Mouse (Mus musculus) induced T-regulatory cell, adult 2 months (primary cell): Measurements from ENCODE around the gene Miox.

Source experiments
- DNase-seq: peaks from one replicate; pipeline ENCODE4 v3.0.0-alpha.2; 2012; ENCODE audit warnings: low read depth

The Miox gene

DNA sequence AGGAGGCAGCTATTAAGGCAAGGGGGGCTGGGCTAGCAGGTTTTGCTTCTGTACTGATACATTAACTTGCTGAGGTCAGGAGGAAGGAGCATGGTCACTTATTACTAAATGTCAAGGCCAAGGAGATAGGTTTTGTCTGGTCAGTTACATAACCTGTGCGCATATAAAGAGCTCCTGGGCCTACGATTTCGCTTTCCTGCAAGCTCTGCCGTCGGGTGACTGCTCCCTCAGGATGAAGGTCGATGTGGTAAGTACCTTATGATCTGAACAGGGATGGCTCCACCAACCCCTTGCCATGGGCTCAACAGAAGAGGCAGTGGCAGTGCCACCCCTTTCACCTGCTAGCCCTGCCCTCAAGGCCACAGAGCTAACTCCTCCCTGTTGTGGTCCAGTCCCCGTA lies at the start of gene Miox:
TSS of gene Miox (plus strand) at position 128 of the 400 bp plus-strand sequence.
- DNase-seq, result no peak

DNA sequence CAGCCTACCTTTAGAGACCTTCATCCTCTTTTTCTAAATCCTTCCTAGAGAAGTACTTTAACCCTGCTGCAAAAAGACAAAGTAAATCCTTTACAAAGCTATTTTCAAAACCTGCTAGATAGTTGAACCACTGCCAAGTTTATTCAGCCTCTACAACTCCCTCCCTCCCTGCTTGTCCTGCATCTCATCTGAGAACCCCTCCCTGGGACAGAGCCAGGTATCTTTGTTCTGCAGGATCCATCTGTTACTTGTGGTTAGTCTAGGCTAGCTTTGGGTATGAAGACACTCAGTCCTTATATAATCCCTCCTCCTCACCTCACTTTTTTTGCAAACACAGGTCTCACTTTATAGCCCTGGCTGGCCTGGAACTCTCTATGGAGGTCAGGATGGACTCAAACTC lies 49.2 kb upstream of the Miox start:
- DNase-seq, result no peak

DNA sequence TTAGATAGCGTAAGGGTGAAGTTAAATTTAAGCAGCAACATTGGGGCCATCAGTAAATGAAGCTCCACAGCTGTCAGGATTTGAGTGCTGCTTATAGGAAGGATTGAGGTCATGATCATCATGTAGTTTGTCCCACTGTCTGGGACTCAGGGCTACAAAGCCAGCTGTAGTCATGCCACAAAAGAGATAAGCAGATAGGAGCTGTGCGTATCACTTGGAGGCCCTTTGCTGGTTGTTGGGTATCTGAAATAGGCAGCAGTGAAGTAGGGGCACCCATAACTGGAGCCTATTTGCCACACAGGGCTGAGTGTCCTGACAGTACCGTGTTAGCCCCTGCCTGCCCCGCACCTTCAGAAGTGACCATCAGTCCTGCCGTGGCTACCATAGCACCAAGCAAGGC lies 48.7 kb upstream of the Miox start:
- no peak for DNase-seq

DNA sequence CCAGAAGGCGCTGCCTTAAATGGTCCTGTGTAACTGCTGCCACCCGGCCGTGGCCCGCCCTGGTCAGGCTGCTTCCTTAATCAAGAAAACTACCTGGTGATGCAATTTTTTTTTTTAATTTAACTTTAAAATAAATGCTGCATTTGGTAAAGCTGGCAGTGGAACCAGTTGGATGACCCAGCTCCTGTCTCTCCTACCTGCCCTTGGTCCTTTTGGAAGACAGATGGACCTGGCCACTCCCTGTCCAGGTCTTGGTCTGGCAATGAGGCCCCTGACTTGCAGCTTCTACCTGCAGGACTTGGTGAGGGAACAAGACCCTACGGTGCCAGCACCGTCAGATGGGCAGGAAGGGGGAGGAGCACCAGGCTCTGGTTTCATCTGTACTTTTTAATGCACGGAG lies 48.1 kb upstream of the Miox start:
- DNase-seq, result no peak

DNA sequence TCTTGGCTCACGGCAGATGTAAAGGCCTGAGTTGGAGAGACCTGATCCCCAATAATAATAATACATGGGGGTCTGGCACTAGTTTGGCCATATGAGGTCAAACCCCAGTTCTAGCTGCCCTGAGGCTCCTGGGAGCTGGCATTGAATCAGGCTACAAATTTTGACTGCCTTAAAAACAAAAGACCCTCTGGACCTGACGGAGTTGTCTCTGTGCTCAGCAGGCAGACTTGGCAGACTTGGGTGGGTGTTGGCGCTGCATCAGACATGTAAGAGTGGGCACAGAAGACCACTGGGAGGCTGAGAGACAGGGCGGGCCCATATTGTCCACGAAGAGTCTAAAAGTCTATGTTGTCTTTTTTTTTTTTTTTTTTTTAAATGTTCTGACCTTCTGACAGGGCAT lies 47.6 kb upstream of the Miox start:
- DNase-seq, result no peak

DNA sequence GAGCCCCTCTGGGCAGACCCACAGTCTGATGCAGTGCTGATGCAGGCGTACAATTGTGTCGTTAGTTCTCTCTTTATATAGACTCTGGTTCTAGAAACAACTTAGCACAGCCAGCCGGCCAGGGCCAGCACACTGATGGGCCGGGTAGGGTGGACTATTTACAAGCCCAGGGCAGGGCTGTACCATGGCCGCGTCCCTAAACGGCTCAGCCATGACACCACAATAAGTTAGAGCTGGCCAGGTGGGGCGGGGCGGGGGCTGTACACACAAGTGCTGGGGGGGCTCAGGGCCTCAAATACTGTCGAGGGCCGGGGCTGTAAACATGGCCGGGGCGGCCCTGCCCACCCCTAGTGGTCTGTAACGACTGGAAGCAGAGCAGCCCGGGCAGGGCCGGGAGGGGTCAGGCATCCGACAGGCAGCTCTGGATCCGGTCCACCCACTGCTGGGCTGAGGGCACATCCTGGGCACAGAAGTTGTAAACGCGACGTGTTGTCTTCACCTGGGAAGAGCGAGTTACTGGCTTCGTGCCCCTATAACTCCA lies 45.9 kb upstream of the Miox start:
- no peak for DNase-seq

DNA sequence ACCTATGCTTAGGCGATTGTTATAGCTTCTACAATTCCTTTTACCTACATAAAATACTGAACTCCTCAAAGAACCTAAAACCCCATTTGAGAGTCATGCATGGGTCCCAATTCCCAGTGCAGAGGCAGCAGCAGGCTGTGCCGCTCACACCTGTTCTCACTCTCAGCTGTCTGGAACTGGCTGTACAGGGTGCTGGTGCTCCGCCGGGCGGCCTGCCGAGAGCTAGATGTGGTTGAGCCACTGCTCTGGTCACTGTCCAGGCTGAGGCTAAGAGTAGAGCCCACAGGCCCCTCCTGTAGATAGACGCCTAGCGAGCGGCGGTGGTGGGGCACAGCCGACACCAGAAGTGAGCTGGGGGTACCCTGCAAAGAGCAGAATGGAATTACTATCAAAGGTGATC lies 44.7 kb upstream of the Miox start:
- DNase-seq, result no peak

DNA sequence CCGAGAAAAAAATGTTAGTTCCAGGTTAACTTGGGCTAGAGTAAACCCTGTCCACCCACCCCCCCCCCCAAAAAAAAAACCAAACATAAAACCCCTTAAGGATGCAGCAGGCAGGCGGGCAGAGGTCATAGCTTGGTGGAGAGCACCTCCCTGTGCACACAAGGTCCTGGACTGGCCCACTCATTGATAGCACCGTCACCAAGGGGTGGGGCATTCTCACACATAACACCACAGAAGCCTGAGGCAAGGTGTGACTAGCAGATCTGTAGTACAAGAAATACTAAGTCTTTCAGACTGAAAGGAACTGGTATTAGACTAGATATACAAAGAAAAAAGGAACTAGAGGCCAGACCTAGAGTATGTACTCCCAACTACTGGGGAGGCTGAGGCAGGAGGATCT lies 42.7 kb upstream of the Miox start:
- no peak for DNase-seq

DNA sequence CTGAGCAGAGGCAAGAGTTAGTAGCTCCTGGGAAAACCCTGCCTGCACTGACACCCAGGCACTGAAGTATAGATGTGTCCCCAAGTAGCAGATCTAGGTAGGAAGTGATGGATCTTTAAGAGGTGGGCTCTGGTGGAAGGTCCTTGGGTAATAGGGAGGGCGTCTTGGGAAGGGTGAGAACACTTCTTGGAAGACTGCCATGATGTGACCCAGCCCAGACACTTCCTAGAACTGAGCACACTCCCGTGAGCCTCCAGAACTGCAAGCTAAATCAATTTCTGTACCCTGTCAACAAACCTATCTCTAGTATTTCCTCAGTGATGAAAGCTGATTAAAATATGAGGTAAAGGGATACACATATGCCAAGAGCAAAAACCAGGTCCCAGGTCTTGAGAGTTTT lies 41.4 kb upstream of the Miox start:
- no peak for DNase-seq

DNA sequence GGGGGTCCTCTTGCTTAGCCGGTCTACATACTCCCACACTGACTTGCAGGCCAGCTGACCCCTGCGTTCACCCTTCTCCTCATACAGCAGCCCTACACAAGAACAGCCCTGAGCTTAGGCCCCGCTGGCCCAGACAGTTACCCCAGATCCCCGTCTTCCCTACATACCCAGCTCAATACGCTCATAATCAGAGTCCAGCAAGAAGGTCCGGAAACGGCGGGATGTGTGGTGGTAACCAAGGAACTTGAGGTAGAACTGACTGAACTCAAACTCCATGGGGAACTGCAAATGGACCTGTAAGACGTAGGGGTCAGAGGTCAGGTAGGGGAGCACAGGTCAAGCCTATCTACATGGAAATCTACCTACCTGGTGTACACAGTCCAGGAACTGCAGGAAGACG lies 40.4 kb upstream of the Miox start:
- DNase-seq, result no peak

DNA sequence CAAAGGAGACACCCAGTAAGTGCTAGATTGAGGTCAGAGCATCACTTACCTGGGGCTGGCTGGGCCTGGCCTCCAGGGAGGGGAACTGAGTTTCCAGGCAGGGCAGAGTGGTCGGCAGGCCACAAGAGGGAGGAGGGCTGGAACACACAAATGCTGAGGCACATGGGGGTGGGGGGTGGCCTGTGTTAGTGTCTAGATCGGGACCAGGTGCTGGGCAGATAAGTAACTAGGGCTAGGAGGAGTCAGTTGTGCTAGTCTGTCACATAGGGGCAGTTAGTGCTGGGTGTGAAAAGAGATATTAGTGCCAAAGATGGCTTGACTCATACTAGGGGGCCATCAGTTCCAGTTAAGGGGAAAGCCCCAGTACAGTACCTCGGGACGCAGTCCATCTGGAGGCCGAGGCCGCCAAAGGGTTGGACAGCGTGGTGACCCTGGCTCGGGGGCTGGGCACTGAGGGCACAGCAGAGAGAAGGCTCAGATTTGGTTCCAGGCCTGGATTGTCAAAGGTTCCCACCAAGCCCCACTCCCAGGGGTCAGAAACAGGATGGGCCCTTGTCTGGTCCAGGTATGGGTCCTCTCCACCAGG lies 38.5 kb upstream of the Miox start:
- DNase-seq, result no peak

DNA sequence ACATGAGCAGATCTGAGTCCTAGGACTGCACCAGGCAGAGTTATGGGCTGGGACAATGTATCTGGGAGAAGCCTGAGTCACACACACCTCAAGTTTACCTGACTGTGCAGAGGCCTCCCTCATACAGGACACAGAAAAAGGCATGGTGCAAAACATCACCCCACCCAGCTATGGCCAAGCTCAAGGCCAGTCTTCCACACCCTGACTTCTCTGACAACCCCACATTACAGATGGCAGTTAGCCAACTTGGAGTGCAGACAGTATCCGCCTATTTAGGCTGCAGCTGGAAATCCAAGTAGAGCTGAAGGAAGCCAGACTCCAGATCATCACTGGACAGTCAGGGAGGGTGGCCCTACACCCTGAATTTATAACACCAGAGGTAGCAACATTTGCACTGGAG lies 37.7 kb upstream of the Miox start:
- DNase-seq, result no peak

DNA sequence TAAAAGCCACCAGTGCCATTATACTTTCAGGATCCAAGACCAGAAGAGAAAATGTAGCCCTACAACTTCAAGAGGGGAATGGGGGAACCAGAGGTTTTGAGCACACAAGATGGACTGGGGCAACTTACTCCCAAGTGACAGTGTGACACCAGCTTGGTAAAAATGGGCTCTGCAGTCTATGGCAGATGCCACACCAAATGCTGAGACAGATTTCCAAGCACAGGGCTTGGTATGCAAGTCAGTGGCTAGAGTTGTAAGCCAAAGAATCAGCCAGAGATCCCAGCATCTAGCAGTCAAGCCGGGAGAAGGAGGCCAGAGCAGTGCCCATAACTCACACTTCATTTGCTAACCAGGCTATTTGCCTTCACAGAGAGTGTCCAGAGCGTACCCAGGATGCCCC lies 36.5 kb upstream of the Miox start:
- no peak for DNase-seq

DNA sequence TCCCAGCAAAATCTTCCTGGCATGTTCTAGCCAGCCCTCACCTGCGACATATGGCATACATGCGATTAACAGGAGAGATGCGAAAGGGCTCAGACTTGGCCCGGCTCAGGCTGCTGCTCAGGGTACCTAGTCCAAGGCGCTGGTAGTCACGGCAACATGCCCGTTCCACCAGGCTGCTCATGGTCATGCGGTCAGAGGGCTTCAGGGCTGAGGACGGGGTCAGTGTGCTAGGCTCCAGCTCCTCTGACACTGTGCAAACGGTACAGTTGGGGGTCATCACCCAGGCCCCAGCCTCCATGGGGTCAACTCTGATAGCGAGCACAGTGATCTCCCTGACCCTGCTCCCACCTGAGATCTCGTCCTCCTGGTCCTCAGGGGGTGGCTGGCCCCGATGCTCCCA lies 34.0 kb upstream of the Miox start:
- DNase-seq, result no peak

DNA sequence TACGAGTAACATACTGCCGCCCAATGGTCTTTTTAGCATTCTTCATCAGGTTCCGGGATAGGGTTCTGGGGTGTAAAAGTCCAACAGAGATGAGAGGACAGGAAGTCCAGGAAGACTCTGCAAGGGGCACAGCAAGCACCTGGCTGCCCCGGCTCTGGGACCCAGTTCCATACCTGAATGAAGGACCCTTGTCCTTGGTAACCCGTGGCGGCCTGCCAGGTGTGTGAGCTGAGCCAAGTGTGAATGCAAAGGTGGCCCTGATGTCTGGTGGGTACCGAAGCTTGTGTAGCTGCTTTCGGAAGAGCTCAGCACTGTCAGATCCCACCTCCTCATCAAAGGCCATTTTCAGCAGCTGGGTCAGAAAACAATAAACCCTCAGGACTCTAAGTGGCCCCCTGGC lies 33.6 kb upstream of the Miox start:
- DNase-seq, result no peak

DNA sequence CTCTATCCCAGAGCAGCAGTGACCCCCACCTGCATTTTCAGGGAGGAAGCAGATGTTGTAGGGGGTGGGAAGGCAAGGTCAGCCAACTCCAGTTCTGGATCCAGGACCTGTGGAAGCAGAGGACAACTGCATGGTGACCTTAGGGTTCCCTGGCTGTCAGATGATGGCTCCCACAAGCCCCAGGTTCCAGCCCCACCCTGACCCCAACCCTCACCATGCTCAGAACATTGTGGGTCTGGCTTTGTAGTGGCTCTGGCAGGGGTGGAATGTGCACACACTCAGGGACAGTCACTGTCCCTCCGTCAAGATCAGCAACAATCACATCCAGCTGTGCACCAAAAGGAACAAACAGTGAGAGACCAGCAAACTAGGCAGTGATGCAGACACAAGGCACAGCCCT lies 28.2 kb upstream of the Miox start:
- no peak for DNase-seq

DNA sequence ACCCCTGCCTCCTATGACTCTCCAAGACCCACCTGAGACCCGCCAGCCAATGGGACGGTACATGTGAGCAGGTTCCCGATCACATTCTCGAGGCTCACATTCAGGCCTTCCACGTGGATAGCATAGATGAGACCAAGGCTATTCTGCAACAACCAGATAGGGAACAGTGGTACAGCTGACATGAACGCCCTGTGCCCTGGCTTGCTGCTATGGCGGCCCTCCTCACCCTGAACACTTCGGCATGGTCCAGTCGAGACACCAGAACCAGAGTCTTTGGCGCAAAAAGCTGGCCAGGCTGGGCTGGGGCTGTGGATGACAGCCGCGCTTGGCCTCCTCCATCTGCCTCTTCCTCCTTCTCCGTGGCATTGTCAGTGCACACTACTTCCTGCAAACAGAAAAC lies 26.7 kb upstream of the Miox start:
- no peak for DNase-seq

DNA sequence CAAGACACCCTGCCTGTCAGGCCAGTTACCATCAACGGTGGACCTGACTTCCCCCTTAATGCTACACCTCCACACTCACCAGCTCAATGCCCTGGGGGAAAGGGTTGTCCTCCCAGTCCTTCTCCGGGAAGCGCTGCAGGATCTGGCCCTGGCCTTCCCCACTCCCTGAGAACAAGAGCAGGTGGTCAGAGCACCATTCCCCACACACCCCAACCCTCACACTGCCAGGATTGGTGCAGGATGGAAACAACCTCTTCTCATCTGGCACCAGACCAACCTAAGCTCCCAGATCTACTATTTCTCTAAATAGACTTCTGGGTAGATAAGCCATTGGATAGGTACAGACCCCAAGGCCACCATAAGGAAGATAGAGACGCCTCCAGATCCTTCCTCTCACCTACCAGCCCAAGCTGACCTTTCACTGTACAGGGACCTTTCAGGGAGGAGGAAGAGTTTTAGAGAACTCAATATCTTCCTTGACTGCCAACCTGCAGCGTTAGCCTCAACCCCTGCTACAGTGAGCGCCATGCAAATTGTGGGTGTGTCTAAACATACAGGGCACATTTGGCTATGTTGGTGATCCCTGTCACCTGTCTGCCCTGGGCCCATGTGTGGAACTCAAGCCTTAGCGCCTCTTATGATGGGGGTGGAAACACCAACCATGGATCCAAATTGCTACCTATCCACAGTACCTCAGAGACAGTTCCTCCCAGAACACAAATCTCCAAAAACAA lies 25.6 kb upstream of the Miox start:
- DNase-seq, result peak; percentile 42

DNA sequence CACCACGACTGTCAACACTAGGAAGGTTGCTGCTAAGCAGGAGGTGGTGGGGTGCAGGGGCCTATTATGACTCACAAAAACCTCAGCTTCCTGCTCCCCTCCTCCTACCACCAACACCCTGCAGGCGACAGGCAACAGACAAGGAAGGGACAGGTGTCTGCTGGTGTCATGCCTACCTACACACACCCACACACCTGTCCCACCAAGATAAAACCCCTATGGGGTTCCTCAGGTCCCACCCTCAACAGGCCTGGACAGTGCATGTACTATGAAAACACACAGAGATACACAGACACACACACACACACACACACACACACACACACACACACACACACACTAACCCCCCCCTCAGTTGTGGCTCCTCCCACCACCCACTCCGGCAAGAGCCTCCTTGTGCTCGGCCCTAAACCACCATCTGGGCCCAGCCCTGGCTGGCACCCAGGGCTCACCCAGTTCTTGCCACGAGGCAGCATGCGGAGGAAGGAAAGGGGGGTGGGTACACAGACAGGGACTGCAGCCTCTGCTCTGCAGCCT lies 24.2 kb upstream of the Miox start:
- peak; percentile 92 for DNase-seq

DNA sequence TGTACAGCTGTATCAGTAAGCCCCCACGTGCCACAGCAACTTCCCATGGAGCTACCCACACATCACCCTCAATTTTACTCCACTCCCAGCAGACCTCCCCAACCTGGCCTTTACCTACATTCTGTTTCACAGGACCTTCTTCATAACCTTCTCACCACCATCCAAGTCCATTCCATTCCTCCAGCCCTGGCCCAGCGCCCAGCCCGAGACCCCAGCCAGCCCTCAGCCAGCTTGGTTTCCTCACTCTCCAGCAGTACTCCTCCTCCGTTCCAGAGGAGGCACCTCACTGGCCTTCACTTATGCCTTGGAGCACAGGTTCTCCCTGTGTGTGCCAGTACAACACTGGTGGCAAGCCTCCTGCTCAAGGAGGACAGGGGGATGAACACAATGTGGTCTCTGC lies 20.8 kb upstream of the Miox start:
- DNase-seq, result no peak

DNA sequence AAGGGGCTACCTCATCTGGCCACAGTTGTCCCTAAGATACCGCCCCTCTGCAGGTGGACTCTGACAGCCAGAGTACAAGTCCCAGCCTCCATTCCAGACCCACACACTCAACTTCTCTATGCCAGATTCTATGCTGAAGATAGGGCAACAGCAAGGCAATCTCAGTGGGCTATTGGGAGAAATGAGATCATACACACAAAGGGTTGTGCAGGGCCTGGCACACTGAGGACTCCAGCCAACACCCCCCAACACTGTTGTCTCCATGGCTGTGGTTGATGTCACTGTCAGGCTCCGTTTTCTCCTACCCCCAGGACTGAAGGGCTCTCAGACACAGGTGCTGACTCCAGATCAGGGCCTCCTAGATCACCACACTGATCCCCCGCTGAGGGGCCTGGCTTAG lies 20.1 kb upstream of the Miox start:
- DNase-seq, result no peak

DNA sequence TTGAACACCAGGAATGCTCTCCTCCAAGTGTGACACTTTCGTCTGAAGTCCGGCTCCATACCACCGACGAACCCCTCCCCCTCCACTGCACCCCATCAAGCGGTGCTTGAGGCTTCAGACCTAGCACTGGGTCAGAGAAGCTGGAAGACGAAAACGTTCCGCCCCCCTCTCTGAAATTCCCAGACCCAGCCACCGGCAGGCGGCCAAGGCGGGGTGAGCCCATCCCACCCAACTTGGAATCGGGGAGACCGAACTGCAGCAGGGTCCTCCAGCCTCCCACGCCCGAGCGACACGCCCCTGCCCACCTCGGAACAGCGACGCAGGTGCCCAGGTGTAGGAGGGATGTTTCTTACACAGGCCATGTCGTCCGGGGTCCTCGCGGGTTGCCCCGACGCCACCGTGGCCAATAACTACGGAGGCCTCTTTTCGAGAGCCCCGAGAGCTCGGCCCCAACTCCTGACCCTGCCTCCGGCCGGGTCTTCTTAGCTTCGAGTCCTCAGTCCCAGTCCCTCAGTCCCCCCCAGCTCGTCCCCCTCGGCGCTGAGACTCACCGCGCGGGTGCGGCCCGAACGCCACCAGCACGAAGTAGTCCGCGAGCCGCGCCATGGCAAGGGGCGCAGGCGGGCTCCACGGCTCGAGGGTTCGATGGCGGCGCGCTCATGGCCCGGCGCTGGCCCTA lies 19.5 kb upstream of the Miox start:
- peak; percentile 43 for DNase-seq

DNA sequence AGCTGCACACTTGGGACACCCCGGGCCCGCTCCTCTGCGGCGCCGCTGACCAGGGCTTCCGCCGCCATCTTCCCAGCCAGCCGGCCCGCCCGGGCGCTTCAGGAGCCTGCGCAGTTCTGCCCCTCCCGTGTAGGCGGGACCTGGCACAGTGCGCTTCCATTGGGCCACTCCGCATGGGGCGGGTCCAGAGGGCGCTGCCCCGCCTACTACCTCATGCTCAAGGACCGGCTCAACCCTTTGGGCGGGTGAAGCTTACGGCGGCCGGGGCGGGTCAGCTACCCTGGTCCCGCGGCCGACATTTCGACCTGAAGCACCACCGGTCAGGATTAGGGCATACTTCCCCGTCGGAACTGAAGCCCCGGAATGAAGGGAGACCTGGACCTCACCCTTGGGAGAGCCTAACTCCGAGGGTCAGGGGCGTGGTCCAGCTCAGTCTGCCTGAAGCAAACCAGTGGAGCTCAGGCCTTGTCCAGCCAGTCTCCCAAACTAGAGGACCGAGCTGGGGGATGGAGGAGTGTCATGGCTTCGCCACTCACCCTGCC lies 18.9 kb upstream of the Miox start, which contains the start of gene Sbf1:
TSS of gene Sbf1 (minus strand) at position 122 of the 542 bp plus-strand sequence.
- peak; percentile 97 for DNase-seq
